Mouse (Mus musculus) G1E-ER4 (cell line): ENCODE results near the gene Ptges3. TPM values are rescaled to one million over a fixed set of nuclear protein-coding genes. Genes with fewer than 3 reads are reported as not detected.

Source experiments
- GATA1 ChIP-seq: IDR thresholded peaks from one replicate; pipeline ENCODE4 v1.8.0; 2012; ENCODE audit warnings: low read length, inconsistent platforms
- polyA plus RNA-seq: library from polyadenylated mRNA; stranded (reverse); fragments of >175 nt; gene quantifications from 2 replicates; pipeline ENCODE4 v1.2.3, GENCODE M21; 2012

The Ptges3 gene
- polyA plus RNA-seq, 1 experiment = 308 TPM

DNA sequence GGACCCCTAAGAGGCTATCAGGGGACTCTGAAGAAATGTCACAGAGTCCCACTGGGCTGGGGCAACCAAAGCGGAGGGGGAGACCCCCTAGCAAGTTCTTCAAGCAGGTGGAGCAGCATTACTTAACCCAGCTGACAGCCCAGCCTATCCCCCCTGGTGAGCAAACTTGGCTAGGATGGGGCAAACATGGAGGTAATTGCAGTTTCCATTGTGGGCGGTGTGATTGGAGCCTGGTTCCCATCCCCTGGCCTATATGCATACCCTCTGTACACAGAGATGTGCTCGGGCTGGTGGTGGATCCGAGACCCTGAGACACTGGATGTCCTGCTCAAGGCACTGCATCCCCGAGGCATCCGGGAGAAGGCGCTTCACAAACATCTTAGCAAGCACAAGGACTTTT, 65.1 kb downstream of the Ptges3 start:
- no peak for TF ChIP-seq GATA1

DNA sequence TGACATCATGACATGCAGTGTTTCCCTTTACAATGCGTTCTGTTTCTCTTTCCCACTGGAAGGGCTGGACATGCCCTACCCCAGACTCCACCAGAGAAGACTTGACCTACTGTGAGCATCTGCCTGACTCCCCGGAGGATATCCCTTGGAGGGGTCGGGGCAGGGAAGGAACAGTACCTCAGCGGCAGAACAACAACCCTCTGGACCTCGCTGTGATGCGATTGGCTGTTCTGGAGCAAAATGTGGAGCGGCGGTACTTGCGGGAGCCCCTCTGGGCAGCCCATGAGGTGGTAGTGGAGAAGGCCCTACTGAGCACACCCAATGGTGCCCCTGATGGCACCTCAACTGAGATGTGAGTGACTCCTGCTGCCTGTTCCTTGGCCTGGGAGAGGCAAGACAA, 66.1 kb downstream of the Ptges3 start:
- TF ChIP-seq GATA1 = no peak

DNA sequence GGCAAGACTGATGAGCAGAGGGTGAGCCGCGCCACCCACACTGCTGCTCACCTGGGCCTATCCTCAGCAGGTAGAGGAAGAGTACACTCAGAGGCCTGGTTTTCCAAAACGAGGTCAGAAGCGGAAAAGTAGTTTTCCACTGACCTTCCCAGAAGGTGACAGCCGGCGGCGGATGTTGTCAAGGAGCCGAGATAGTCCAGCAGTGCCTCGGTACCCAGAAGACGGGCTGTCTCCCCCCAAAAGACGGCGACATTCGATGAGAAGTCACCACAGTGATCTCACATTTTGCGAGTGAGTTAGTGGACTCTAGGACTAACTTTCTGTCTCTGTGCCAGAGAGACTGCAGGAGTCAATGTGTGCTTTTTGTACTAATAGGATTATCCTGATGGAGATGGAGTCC, 67.2 kb downstream of the Ptges3 start:
- no peak for TF ChIP-seq GATA1

Other genes starting within 250 kb of the Ptges3 start
- not detected in 2 replicates for gene Rdh19, start 209.0 kb upstream of the Ptges3 start, polyA plus RNA-seq
- gene Rdh16f2, start 192.5 kb upstream of the Ptges3 start, polyA plus RNA-seq = not detected in 2 replicates
- gene Rdh7, start 170.1 kb upstream of the Ptges3 start, polyA plus RNA-seq = not detected in 2 replicates
- not detected in 2 replicates for gene Sdr9c7, start 160.4 kb upstream of the Ptges3 start, polyA plus RNA-seq
- gene Hsd17b6, start 51.3 kb upstream of the Ptges3 start, polyA plus RNA-seq = not detected in 2 replicates
- gene Prim1, start 43.8 kb upstream of the Ptges3 start, polyA plus RNA-seq = 1.4 and 2.4 TPM in 2 replicates
- gene Naca, start 23.4 kb upstream of the Ptges3 start, polyA plus RNA-seq = 68.4 and 148 TPM in 2 replicates
- gene Atp5b, start 24.3 kb downstream of the Ptges3 start, polyA plus RNA-seq = 2,012 and 2,953 TPM in 2 replicates
- 30.8 and 32.5 TPM in 2 replicates for gene Baz2a, start 32.6 kb downstream of the Ptges3 start, polyA plus RNA-seq
- gene Rbms2, start 121.3 kb downstream of the Ptges3 start, polyA plus RNA-seq = 8.8 and 10.8 TPM in 2 replicates
- gene Gls2, start 135.5 kb downstream of the Ptges3 start, polyA plus RNA-seq = 15.4 and 19.6 TPM in 2 replicates
- 3.9 and 5.2 TPM in 2 replicates for gene Spryd4, start 152.9 kb downstream of the Ptges3 start, polyA plus RNA-seq
- gene Mip, start 166.9 kb downstream of the Ptges3 start, polyA plus RNA-seq = not detected in 2 replicates
- 38.9 and 45.1 TPM in 2 replicates for gene Timeless, start 173.1 kb downstream of the Ptges3 start, polyA plus RNA-seq
- 0.04 TPM in 1 of 2 replicates, not detected in the other for gene Apon, start 195.1 kb downstream of the Ptges3 start, polyA plus RNA-seq
- gene Apof, start 209.7 kb downstream of the Ptges3 start, polyA plus RNA-seq = not detected in 2 replicates
- gene Stat2, start 211.6 kb downstream of the Ptges3 start, polyA plus RNA-seq = 9.1 TPM in 2 replicates
- gene Il23a, start 239.8 kb downstream of the Ptges3 start, polyA plus RNA-seq = 0.05 and 0.08 TPM in 2 replicates
- gene Pan2, start 244.4 kb downstream of the Ptges3 start, polyA plus RNA-seq = 2.7 and 3.1 TPM in 2 replicates